Mouse (Mus musculus) heart, embryonic 14.5 days (tissue): ENCODE measurements around the gene Fam104a. TPM values are rescaled to one million over a fixed set of nuclear protein-coding genes. Genes with fewer than 3 reads are reported as not detected.

Source experiments
- ATAC-seq: fragments of 200-750 bp; cut with Nextera tagmentation; 2 replicates; pipeline ENCODE4 v1.8.0; 2017; ENCODE audit warnings: low read depth, moderate TSS enrichment; ENCODE audit not compliant: insufficient number of reproducible peaks, insufficient read depth, low FRiP score
- H3K27ac ChIP-seq, 2 experiments: fragments of 200-500 bp in 1 of 2; fragments of 300-500 bp in 1 of 2; sonication (generic) in 1 of 2; replicated peaks in 1 of 2; 2 replicates each; pipeline ENCODE4 v1.5.1; 2012 to 2014; ENCODE audit warnings: low read depth in 2 of 2, low read length in 2 of 2, control low read depth in 1 of 2, mild to moderate bottlenecking in 1 of 2, mixed read lengths in 1 of 2; ENCODE audit not compliant: control insufficient read depth in 1 of 2, insufficient read depth in 1 of 2
- H3K27me3 ChIP-seq: fragments of 300-500 bp; sonication (generic); 2 replicates; pipeline ENCODE4 v1.6.1; 2014; ENCODE audit warnings: mild to moderate bottlenecking, low read length, control low read depth; ENCODE audit not compliant: control insufficient read depth, insufficient read depth
- H3K36me3 ChIP-seq: fragments of 300-500 bp; sonication (generic); 2 replicates; pipeline ENCODE4 v1.6.1; 2014; ENCODE audit warnings: mild to moderate bottlenecking, control low read depth, low read length, mixed read lengths; ENCODE audit not compliant: control insufficient read depth, insufficient read depth
- H3K4me1 ChIP-seq, 2 experiments: fragments of 200-500 bp in 1 of 2; fragments of 300-500 bp in 1 of 2; sonication (generic) in 1 of 2; 2 replicates each; pipeline ENCODE4 v1.6.1; 2012 to 2014; ENCODE audit warnings: low read length in 2 of 2, control low read depth in 1 of 2, mixed read lengths in 1 of 2; ENCODE audit not compliant: control insufficient read depth in 2 of 2, insufficient read depth in 2 of 2
- H3K4me2 ChIP-seq: fragments of 300-500 bp; sonication (generic); 2 replicates; pipeline ENCODE4 v1.6.1; 2014; ENCODE audit warnings: mild to moderate bottlenecking, low read length
- H3K4me3 ChIP-seq, 2 experiments: fragments of 200-500 bp in 1 of 2; fragments of 300-500 bp in 1 of 2; sonication (generic) in 1 of 2; 2 replicates each; pipeline ENCODE4 v1.5.1; 2012 to 2014; ENCODE audit warnings: low read length in 2 of 2, mild to moderate bottlenecking in 2 of 2, control low read depth in 1 of 2, low read depth in 1 of 2, moderate library complexity in 1 of 2; ENCODE audit not compliant: control insufficient read depth in 1 of 2, insufficient read depth in 1 of 2
- H3K9ac ChIP-seq: fragments of 300-500 bp; sonication (generic); 2 replicates; pipeline ENCODE4 v1.6.1; 2014; ENCODE audit warnings: mild to moderate bottlenecking, low read length
- H3K9me3 ChIP-seq: fragments of 300-500 bp; sonication (generic); 2 replicates; pipeline ENCODE4 v1.6.1; 2016; ENCODE audit warnings: low read length, control low read depth; ENCODE audit not compliant: control insufficient read depth
- WGBS: fragments of 180-500 bp; shearing (Covaris S2); extraction: QIAGEN DNeasy Blood & Tissue Kit; methylation state at CpG from one replicate; pipeline ENCODE4 v1.1.7; 2014; 5-methylcytosine and 5-hydroxymethylcytosine counted together
- polyA plus RNA-seq: library from polyadenylated mRNA; unstranded; fragments of >200 nt; fragmentation: Nextera tagmentation; extraction: Ambion mirVana; gene quantifications from 2 replicates; pipeline ENCODE4 v1.2.1, GENCODE M21; 2014

The Fam104a gene
- polyA plus RNA-seq, 1 experiment from 2014 or later: 44.8 TPM

- Histone ChIP-seq H3K4me2 (peak overlapping the region; percentile 78), H3K4me3 (peak overlapping the region; percentile 87 to 97), H3K36me3 (peaks cover 12% of the 10 kb centered on the region), H3K27ac (peak overlapping the region; percentile 96), H3K27me3 (no peaks in the 10 kb centered on the region), H3K9me3 (no peaks in the 10 kb centered on the region), H3K4me1 (peaks cover 6 to 40% of the 10 kb centered on the region in 2 experiments), H3K9ac (peak overlapping the region; percentile 93)
- WGBS: 2% methylated on average over 37 of the region's 38 CpGs
- peak; percentile 54 for ATAC-seq
These were observed 893 bp downstream of the Fam104a start for GRCm38 (mm10) chr11:113682897-113683626.

- H3K27ac ChIP-seq: no peak overlapping the region
- H3K9ac ChIP-seq: peak overlapping the region; percentile 93
- H3K4me2 ChIP-seq: peak overlapping the region; percentile 78
- H3K9me3 ChIP-seq: no peaks in the 10 kb centered on the region
- H3K4me3 ChIP-seq: peak overlapping the region in 1 of 2 experiments; percentile 87; a peak in 2 of 4 replicates
- peaks cover 9 to 42% of the 10 kb centered on the region in 2 experiments for H3K4me1 ChIP-seq
- H3K27me3 ChIP-seq: no peaks in the 10 kb centered on the region
- H3K36me3 ChIP-seq: peaks cover 13% of the 10 kb centered on the region
- no peak for ATAC-seq
These were observed 2.0 kb downstream of the Fam104a start for GRCm38 (mm10) chr11:113681979-113682378.

- WGBS: 60% methylated on average over 2 of the region's 2 CpGs
- ATAC-seq: no peak
These were observed 3.0 kb downstream of the Fam104a start for GRCm38 (mm10) chr11:113680954-113681353.

GRCm38 (mm10) chr11:113678373-113678772, 5.6 kb downstream of the Fam104a start:
- peaks cover 10 to 43% of the 10 kb centered on the region in 2 experiments for H3K4me1 ChIP-seq
- peaks cover 44% of the 10 kb centered on the region for H3K36me3 ChIP-seq
- ATAC-seq: no peak
- peak overlapping the region; percentile 52; the same call in 1 of the 2 replicates for H3K9ac ChIP-seq
- H3K27me3 ChIP-seq: no peaks in the 10 kb centered on the region
- H3K27ac ChIP-seq: peak overlapping the region; percentile 75 to 79
- H3K4me2 ChIP-seq: 0 out of 2 replicates have a peak overlapping the region, but pooled peaks have one; percentile 37
- no peak overlapping the region for H3K4me3 ChIP-seq
- no peaks in the 10 kb centered on the region for H3K9me3 ChIP-seq
- WGBS: 45% methylated on average over 8 of the region's 8 CpGs

More at GRCm38 (mm10) chr11:113680954-113681353, 3.0 kb downstream of the Fam104a start:
- peak overlapping the region; percentile 78; the same call in 1 of the 2 replicates for H3K4me2 ChIP-seq
- H3K4me3 ChIP-seq: no peak overlapping the region
- H3K27me3 ChIP-seq: no peaks in the 10 kb centered on the region
- H3K36me3 ChIP-seq: peaks cover 18% of the 10 kb centered on the region
- no peaks in the 10 kb centered on the region for H3K9me3 ChIP-seq
- no peak overlapping the region for H3K27ac ChIP-seq
- H3K9ac ChIP-seq: peak overlapping the region; percentile 45; the same call in 1 of the 2 replicates
- H3K4me1 ChIP-seq: peaks cover 9 to 42% of the 10 kb centered on the region in 2 experiments

GRCm38 (mm10) chr11:113677378-113677777, 6.6 kb downstream of the Fam104a start:
- H3K36me3 ChIP-seq: peaks cover 49% of the 10 kb centered on the region
- H3K27ac ChIP-seq: peak overlapping the region in 1 of 2 experiments; percentile 79; a peak in 1 of 4 replicates

GRCm38 (mm10) chr11:113676847-113677246, 7.1 kb downstream of the Fam104a start:
- Histone ChIP-seq H3K27me3 (no peaks in the 10 kb centered on the region), H3K4me2 (no peak overlapping the region), H3K4me3 (no peak overlapping the region), H3K36me3 (peaks cover 55% of the 10 kb centered on the region), H3K9ac (no peak overlapping the region), H3K27ac (no peak overlapping the region), H3K9me3 (no peaks in the 10 kb centered on the region), H3K4me1 (peaks cover 8 to 36% of the 10 kb centered on the region in 2 experiments)
- ATAC-seq: no peak
- 88% methylated on average over 2 of the region's 2 CpGs for WGBS

More at GRCm38 (mm10) chr11:113677378-113677777, 6.6 kb downstream of the Fam104a start:
- Histone ChIP-seq H3K9me3 (no peaks in the 10 kb centered on the region), H3K4me1 (peaks cover 8 to 40% of the 10 kb centered on the region in 2 experiments), H3K9ac (no peak overlapping the region), H3K4me3 (no peak overlapping the region), H3K4me2 (no peak overlapping the region), H3K27me3 (no peaks in the 10 kb centered on the region)
- no peak for ATAC-seq
- 98% methylated on average over 2 of the region's 2 CpGs for WGBS

GRCm38 (mm10) chr11:113674595-113674994, 9.4 kb downstream of the Fam104a start:
- no peaks in the 10 kb centered on the region for H3K27me3 ChIP-seq
- peaks cover 6 to 25% of the 10 kb centered on the region in 2 experiments for H3K4me1 ChIP-seq
- no peak overlapping the region for H3K27ac ChIP-seq
- no peak overlapping the region for H3K4me3 ChIP-seq
- no peak for ATAC-seq
- no peaks in the 10 kb centered on the region for H3K9me3 ChIP-seq
- no peak overlapping the region for H3K4me2 ChIP-seq
- H3K9ac ChIP-seq: no peak overlapping the region
- WGBS: 87% methylated on average over 5 of the region's 5 CpGs
- H3K36me3 ChIP-seq: peaks cover 72% of the 10 kb centered on the region
